Mouse (Mus musculus) limb, embryonic 10.5 days (tissue): ENCODE results near the gene Sctr. TPM values are rescaled to one million over a fixed set of nuclear protein-coding genes. Genes with fewer than 3 reads are reported as not detected.

Experiments used
- DNase-seq: peaks from one replicate; pipeline ENCODE4 v3.0.0-alpha.2; 2017; ENCODE audit warnings: low spot score
- H3K27ac ChIP-seq: fragments of 300-500 bp; sonication (generic); 2 replicates; pipeline ENCODE4 v1.5.1; 2016; ENCODE audit warnings: mild to moderate bottlenecking
- H3K27me3 ChIP-seq: fragments of 300-500 bp; sonication (generic); 2 replicates; pipeline ENCODE4 v1.6.1; 2016; ENCODE audit warnings: low read depth, mild to moderate bottlenecking; ENCODE audit not compliant: poor library complexity, severe bottlenecking
- H3K36me3 ChIP-seq: fragments of 300-500 bp; sonication (generic); 2 replicates; pipeline ENCODE4 v1.6.1; 2016; ENCODE audit warnings: mild to moderate bottlenecking, moderate library complexity
- H3K4me1 ChIP-seq: fragments of 300-500 bp; sonication (generic); 2 replicates; pipeline ENCODE4 v1.6.1; 2016
- H3K4me3 ChIP-seq: fragments of 300-500 bp; sonication (generic); 2 replicates; pipeline ENCODE4 v1.5.1; 2016; ENCODE audit warnings: mild to moderate bottlenecking, moderate library complexity
- H3K9me3 ChIP-seq: fragments of 300-500 bp; sonication (generic); replicated peaks from 2 replicates; pipeline ENCODE4 v1.6.1; 2016; ENCODE audit warnings: mild to moderate bottlenecking
- WGBS: fragments of 180-500 bp; shearing (Covaris S2); methylation state at CpG from one replicate; pipeline ENCODE4 v1.1.7; 2016; 5-methylcytosine and 5-hydroxymethylcytosine counted together
- polyA plus RNA-seq: library from polyadenylated mRNA; unstranded; fragments of >200 nt; fragmentation: Nextera tagmentation; extraction: Ambion mirVana; gene quantifications from 2 replicates; pipeline ENCODE4 v1.2.1, GENCODE M21; 2016

Gene Sctr
- polyA plus RNA-seq, 1 experiment from 2014 or later: 0.06 TPM

GRCm38 (mm10) chr1:120035456-120036034 is 28.9 kb downstream of the Sctr start:
- H3K36me3 ChIP-seq: no peaks in the 10 kb centered on the region
- no peak for DNase-seq
- no peak overlapping the region for H3K4me3 ChIP-seq
- H3K27ac ChIP-seq: no peak overlapping the region
- 83% methylated on average over 7 of the region's 7 CpGs for WGBS
- H3K9me3 ChIP-seq: no peaks in the 10 kb centered on the region
- peaks cover 3% of the 10 kb centered on the region; the same call in 1 of the 2 replicates for H3K4me1 ChIP-seq
- 0 out of 2 replicates have a peak, but pooled peaks cover 6% of the 10 kb centered on the region for H3K27me3 ChIP-seq

DNA sequence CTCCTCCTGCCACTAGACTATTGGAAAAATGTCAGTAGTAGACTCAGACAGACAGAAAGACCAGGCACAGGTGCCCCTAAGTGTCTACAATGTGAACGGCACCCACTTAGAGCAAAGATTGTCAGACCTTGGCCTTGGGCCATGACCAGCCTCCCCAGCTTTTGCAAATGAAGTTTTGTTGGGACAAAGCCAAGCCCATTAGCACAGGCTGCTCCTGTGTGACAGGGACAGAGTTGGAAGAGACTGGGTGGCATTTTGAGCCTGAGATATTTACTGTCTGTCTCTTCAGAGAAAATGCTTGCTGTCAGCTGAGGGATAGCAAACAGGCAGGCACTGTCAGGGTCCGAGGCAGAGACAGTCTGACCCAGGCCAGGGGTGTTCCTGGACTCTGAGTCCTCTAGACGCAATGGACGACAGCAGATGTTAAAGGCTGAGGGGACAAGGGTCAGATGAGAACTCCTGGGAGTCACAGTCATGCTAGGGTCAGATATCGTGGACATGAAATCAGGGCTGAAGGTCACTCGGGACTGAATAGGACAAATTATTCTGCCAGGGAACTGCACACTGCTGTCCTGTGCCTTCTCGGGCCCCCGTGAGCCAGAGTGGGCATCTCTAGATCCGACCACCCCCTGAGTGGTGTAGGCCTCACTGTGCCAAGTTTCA is 30.5 kb downstream of the Sctr start:
- 76% methylated on average over 9 of the region's 9 CpGs for WGBS
- no peaks in the 10 kb centered on the region for H3K9me3 ChIP-seq
- no peak for DNase-seq

DNA sequence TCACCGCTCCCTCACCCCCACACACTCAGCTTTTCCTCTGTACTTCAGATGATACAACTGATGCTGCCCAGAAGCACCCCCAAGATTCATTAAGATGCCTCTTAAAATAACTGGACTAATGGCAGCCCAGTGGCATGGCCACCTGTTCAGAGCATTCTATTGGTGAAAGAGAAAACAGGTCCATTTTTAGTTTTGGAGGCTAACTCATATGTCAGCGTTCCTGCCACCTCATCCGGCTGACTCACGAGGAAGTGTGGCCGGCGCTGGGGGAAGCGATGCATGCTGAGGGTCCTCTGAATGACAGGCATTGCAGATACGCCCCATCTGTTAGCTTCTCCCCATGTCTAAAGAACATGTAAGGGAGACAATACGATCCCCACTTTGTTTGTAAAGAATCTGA is 31.9 kb downstream of the Sctr start:
- Histone ChIP-seq H3K4me1 (no peaks in the 10 kb centered on the region), H3K4me3 (no peak overlapping the region), H3K27ac (no peak overlapping the region), H3K36me3 (no peaks in the 10 kb centered on the region), H3K27me3 (no peaks in the 10 kb centered on the region), H3K9me3 (no peaks in the 10 kb centered on the region)
- WGBS: 84% methylated on average over 9 of the region's 9 CpGs
- DNase-seq: no peak

More for the DNA sequence above, 30.5 kb downstream of the Sctr start:
- Histone ChIP-seq H3K4me1 (peaks cover 3% of the 10 kb centered on the region; the same call in 1 of the 2 replicates), H3K36me3 (no peaks in the 10 kb centered on the region), H3K27ac (no peak overlapping the region), H3K27me3 (no peaks in the 10 kb centered on the region), H3K4me3 (no peak overlapping the region)

DNA sequence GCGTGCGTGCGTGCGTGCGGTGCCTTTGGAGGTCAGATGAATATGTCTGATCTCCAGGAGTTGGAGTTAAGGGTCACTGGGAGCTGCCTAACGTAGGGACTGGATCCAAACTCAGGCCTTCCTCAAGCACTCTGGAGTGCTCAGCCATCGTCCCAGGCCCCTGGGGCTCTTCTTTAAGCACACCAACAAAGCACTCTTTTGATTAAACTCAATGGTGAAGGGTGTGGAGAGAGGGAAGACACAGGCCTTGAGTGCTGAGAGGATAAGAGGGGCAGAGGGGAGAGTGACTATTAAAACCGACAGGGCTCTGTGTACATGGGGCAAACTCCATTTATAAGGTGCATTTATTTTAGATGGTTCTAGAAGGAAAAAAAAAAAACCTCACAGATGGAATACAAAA is 35.7 kb downstream of the Sctr start:
- no peak overlapping the region for H3K27ac ChIP-seq
- H3K27me3 ChIP-seq: no peaks in the 10 kb centered on the region
- H3K4me1 ChIP-seq: no peaks in the 10 kb centered on the region
- WGBS: 86% methylated on average over 8 of the region's 8 CpGs
- H3K36me3 ChIP-seq: no peaks in the 10 kb centered on the region
- no peak for DNase-seq
- no peaks in the 10 kb centered on the region for H3K9me3 ChIP-seq
- H3K4me3 ChIP-seq: no peak overlapping the region

DNA sequence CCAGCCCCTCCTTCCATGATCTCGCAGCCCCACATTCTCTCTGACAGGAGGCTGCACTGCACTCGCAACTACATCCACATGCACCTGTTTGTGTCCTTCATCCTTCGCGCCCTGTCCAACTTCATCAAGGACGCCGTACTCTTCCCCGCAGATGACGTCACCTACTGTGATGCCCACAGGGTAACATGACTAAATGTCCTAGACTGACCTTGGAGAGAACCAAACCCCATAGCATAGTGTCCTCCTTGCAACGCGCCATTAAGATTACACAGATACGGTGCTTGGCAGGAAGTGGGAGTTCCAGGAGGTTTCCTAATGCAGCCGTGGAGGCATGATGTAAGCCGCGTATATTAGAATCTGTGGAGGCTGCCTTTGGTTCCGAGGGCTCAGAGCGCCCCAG is 37.9 kb downstream of the Sctr start:
- WGBS: 90% methylated on average over 16 of the region's 16 CpGs
- H3K27ac ChIP-seq: no peak overlapping the region
- H3K4me3 ChIP-seq: no peak overlapping the region
- no peaks in the 10 kb centered on the region for H3K9me3 ChIP-seq
- H3K36me3 ChIP-seq: no peaks in the 10 kb centered on the region
- H3K27me3 ChIP-seq: no peaks in the 10 kb centered on the region
- DNase-seq: no peak
- no peaks in the 10 kb centered on the region for H3K4me1 ChIP-seq

DNA sequence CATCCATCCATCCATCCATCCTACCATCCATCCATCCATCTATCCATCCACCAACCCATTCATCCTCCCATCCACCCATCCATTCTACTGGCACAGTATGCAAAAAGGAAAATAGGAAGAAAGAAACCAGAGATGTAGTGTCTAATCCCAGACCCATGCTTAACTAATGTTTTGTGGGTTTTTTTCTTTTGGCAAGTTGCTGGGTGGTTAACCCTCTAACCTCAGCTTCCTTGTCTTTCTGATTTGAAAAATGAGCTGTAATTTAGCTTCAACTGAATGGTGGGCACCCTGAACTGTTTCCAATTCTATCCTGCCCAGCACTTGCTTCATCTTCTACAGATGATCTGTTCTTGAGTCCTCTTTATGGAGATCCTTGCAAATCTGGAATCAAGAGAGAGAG is 40.6 kb downstream of the Sctr start:
- Histone ChIP-seq H3K27me3 (no peaks in the 10 kb centered on the region), H3K27ac (no peak overlapping the region), H3K4me1 (no peaks in the 10 kb centered on the region), H3K9me3 (no peaks in the 10 kb centered on the region), H3K4me3 (no peak overlapping the region), H3K36me3 (no peaks in the 10 kb centered on the region)
- DNase-seq: no peak

DNA sequence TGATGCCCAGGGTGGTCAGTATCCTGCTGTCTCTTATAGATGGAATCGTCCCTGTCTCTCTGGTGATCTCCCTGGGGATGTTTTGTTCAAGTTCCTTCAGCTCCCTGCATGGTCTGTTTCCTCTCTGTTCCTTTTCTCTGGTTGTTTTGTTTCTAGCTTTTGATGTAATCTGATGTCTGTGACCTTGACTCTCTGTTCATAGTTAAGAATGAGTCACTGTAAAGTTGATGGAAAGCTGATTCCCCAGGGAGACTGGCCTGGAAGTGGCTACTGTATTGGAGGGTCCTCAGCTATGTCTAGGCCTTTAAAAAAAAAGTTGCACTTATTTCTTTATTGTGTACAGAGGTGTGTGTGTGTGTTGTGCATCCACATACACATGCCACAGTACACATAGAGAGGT is 44.4 kb downstream of the Sctr start:
- H3K9me3 ChIP-seq: no peaks in the 10 kb centered on the region
- peaks cover 2% of the 10 kb centered on the region; the same call in 1 of the 2 replicates for H3K4me1 ChIP-seq
- DNase-seq: no peak
- no peaks in the 10 kb centered on the region for H3K36me3 ChIP-seq
- WGBS: 68% methylated on average over 1 of the region's 1 CpGs
- H3K27ac ChIP-seq: no peak overlapping the region
- no peaks in the 10 kb centered on the region for H3K27me3 ChIP-seq
- no peak overlapping the region for H3K4me3 ChIP-seq

DNA sequence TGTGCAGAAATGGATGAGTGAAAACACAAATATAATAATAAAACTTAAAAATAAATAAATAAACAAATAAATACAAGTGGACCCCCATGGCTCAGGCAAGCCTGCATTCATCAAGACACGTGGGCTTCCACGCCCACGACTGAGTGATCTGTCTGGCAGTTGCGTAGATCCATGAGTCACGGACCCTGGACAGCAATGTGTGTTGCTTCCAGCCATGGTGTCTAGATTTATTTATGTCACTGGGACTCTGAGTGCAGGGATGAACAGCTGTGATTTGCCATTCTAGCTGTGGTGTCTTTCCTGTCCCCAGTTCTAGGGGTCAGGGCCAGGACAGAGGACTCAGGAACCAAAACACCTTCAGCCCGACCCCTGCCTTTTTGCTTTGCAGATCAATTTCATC is 48.3 kb downstream of the Sctr start:
- no peaks in the 10 kb centered on the region for H3K9me3 ChIP-seq
- no peak overlapping the region for H3K27ac ChIP-seq
- no peak for DNase-seq
- H3K27me3 ChIP-seq: no peaks in the 10 kb centered on the region
- peaks cover 15% of the 10 kb centered on the region for H3K4me1 ChIP-seq
- H3K36me3 ChIP-seq: no peaks in the 10 kb centered on the region
- WGBS: 93% methylated on average over 6 of the region's 6 CpGs
- no peak overlapping the region for H3K4me3 ChIP-seq

DNA sequence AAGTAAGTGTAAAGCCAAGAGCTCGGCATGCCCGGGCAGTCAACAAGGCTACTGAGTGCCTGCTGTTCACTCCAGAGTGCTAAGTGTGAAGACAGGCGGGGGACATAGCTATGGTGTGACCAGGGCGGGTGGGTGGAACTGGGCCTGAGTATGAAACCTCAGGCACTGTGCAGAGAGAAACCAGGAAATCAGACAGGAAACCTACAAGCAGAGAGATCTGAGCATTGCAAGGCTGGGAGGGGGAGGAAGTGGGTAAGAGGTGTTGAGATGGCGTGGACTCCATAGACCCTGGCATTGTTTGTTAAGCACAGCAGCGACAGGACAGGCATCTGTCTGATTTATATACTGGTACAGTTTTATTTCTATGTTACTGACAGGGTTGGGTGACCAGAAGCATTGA is 48.8 kb downstream of the Sctr start:
- 82% methylated on average over 6 of the region's 6 CpGs for WGBS

DNA sequence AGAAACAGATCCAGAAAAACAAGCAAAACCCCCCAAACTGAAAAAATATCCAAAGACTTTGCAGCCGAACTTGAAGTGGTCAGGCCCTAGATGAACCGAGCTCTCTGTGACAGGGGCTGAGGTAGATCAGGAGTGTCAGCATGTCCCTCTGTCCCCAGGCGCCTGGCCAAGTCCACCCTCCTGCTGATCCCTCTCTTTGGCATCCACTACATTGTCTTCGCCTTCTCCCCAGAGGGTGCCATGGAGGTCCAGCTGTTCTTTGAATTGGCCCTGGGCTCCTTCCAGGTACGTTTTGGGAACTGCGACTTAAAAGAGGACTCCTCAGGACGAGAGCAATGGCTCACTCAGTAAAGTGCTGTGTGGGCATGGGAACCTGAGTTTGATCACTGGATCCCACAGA is 49.5 kb downstream of the Sctr start:
- 75% methylated on average over 7 of the region's 7 CpGs for WGBS
- Histone ChIP-seq H3K4me1 (peaks cover 15% of the 10 kb centered on the region), H3K36me3 (no peaks in the 10 kb centered on the region), H3K27ac (no peak overlapping the region), H3K4me3 (no peak overlapping the region), H3K27me3 (no peaks in the 10 kb centered on the region), H3K9me3 (no peaks in the 10 kb centered on the region)
- DNase-seq: no peak

More for the DNA sequence above, 48.8 kb downstream of the Sctr start:
- Histone ChIP-seq H3K4me1 (peaks cover 15% of the 10 kb centered on the region), H3K4me3 (no peak overlapping the region), H3K27me3 (no peaks in the 10 kb centered on the region), H3K36me3 (no peaks in the 10 kb centered on the region), H3K9me3 (no peaks in the 10 kb centered on the region), H3K27ac (no peak overlapping the region)
- no peak for DNase-seq

DNA sequence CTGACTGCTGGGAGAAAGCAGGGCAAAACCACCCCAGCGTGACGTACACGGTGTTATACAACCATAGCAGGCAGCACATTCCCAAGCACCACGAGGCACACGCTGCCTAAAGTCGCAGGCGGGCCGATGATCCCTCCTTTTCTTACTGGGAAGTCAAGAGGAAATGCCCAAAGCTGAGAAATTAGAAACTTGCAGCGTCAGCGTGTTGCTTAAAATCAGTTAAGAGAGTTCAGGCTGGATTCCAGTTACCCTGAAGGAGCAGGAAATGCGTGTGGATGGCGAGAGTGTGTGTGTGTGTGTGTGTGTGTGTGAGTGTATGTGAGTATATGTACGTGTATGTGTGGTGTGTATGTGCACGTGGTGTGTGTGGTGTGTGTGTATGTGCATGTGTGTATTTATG is 50.4 kb downstream of the Sctr start:
- Histone ChIP-seq H3K36me3 (no peaks in the 10 kb centered on the region), H3K27me3 (no peaks in the 10 kb centered on the region), H3K9me3 (no peaks in the 10 kb centered on the region), H3K4me1 (peaks cover 15% of the 10 kb centered on the region), H3K4me3 (no peak overlapping the region), H3K27ac (no peak overlapping the region)
- 86% methylated on average over 14 of the region's 14 CpGs for WGBS
- DNase-seq: no peak

DNA sequence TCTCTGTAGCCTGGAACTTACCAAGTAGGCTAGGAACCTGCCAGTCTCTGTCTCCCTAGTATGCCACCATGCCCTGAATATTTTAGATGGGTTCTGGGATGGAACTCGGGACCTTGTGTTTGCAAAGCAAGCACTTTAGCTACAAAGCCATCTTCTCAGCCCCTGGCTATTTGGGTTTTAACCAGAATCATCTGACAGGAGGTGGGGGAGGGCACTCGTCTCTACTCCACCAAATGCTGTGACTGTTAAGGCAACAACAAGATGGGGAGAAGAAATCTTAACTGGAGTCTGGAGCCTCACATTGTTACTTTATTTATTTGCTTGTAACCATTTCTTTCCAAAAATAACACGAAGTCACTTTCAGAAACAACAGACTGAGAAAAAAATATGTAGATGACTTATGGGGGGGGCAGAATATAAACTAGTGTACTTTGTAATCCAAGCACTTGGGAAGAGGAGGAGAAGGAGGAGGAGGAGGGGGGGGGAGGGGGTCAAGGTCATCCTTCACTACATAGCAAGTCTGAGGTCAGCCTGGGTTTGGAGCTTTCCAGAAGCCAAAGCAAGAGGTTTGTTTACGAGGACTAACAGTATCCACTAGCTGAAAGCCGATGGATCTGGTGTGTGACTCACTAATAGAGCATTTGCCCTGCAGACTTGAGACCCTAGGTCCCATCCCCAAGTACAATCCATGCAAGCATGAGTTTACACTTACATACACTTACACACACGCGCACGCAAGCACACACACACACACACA is 51.2 kb downstream of the Sctr start:
- DNase-seq: no peak
- H3K36me3 ChIP-seq: no peaks in the 10 kb centered on the region
- H3K27me3 ChIP-seq: no peaks in the 10 kb centered on the region
- no peaks in the 10 kb centered on the region for H3K9me3 ChIP-seq
- peaks cover 15% of the 10 kb centered on the region for H3K4me1 ChIP-seq
- H3K4me3 ChIP-seq: no peak overlapping the region
- H3K27ac ChIP-seq: no peak overlapping the region
- 81% methylated on average over 8 of the region's 8 CpGs for WGBS

DNA sequence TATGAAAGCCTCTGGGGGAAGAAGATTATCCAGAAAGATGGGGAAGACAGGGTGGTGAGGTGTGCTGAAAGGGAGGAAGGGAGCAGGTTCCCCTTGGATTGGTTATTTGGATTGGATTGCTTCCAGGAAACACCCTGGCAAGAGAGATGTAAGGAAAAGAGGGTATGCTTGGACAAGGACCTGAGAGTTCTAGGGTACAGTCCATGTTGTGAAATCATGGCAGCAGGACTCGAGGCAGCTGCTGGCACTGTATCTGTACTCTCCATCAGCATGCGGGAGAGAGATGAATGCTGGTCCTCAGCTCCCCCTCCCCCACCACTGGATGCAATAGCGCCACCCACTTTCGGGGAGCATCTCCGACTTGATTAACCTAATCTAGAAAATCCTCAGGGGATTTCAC is 54.0 kb downstream of the Sctr start:
- WGBS: 78% methylated on average over 5 of the region's 5 CpGs

More for the DNA sequence above, 54.0 kb downstream of the Sctr start:
- DNase-seq: no peak
- Histone ChIP-seq H3K36me3 (no peaks in the 10 kb centered on the region), H3K27me3 (no peaks in the 10 kb centered on the region), H3K4me3 (no peak overlapping the region), H3K9me3 (no peaks in the 10 kb centered on the region), H3K27ac (no peak overlapping the region), H3K4me1 (peaks cover 12% of the 10 kb centered on the region)
